Mouse (Mus musculus): Measurements from ENCODE around the gene Orai2. TPM values are rescaled to one million over a fixed set of nuclear protein-coding genes. Genes with fewer than 3 reads are reported as not detected.
"Not testable (repeated sequence)": the region's sequence is repeated elsewhere in the genome, so short reads cannot be mapped to it uniquely, and the experiment has no call there.

Gene Orai2
- total and polyA plus RNA-seq, 3 experiments = 2.5 to 9.7 (median 4.0) TPM

GRCm38 (mm10) chr5:136173606-136174463 lies 3.3 kb upstream of the Orai2 start:
- no peak for DNase-seq

- DNase-seq = no peak
Measured at GRCm38 (mm10) chr5:136172939-136173338, 2.4 kb upstream of the Orai2 start.

- no peak for DNase-seq
Measured at GRCm38 (mm10) chr5:136171363-136172341, 1.1 kb upstream of the Orai2 start.

- peak; percentile 30 for DNase-seq
Measured at GRCm38 (mm10) chr5:136169626-136170511, 644 bp downstream of the Orai2 start.

- no peak for DNase-seq
Measured at GRCm38 (mm10) chr5:136168071-136168470, 2.4 kb downstream of the Orai2 start.

GRCm38 (mm10) chr5:136167296-136167695 lies 3.2 kb downstream of the Orai2 start:
- DNase-seq = no peak

GRCm38 (mm10) chr5:136165246-136165645 lies 5.3 kb downstream of the Orai2 start:
- no peak for DNase-seq

GRCm38 (mm10) chr5:136163807-136164474 lies 6.6 kb downstream of the Orai2 start:
- no peak for DNase-seq

- DNase-seq = not testable (repeated sequence)
Measured at GRCm38 (mm10) chr5:136160084-136160483, 10.4 kb downstream of the Orai2 start.

- DNase-seq = no peak
Measured at GRCm38 (mm10) chr5:136155399-136155798, 15.1 kb downstream of the Orai2 start.

- DNase-seq = no peak
Measured at GRCm38 (mm10) chr5:136152365-136152764, 18.1 kb downstream of the Orai2 start.

GRCm38 (mm10) chr5:136149134-136149576 lies 21.4 kb downstream of the Orai2 start:
- DNase-seq = not testable (repeated sequence)

GRCm38 (mm10) chr5:136147704-136148103 lies 22.8 kb downstream of the Orai2 start:
- no peak for DNase-seq

GRCm38 (mm10) chr5:136146936-136147335 lies 23.6 kb downstream of the Orai2 start:
- no peak for DNase-seq

- DNase-seq = no peak
Measured at GRCm38 (mm10) chr5:136144606-136145430, 25.7 kb downstream of the Orai2 start.

- no peak for DNase-seq
Measured at GRCm38 (mm10) chr5:136143161-136143755, 27.3 kb downstream of the Orai2 start.

- DNase-seq = no peak
Measured at GRCm38 (mm10) chr5:136142746-136143145, 27.8 kb downstream of the Orai2 start.

GRCm38 (mm10) chr5:136140057-136140482 lies 30.4 kb downstream of the Orai2 start:
- no peak for DNase-seq

- no peak for DNase-seq
Measured at GRCm38 (mm10) chr5:136139393-136139792, 31.1 kb downstream of the Orai2 start.

All from adrenal gland, adult 2 months (tissue).